Mouse (Mus musculus): Measurements from ENCODE around the gene Fam102a. TPM values are rescaled to one million over a fixed set of nuclear protein-coding genes. Genes with fewer than 3 reads are reported as not detected.

Gene Fam102a
- polyA plus RNA-seq, 1 experiment from 2014 or later, result 5.6 TPM

- WGBS, result 92% methylated on average over 9 of the region's 9 CpGs
These were observed 14.0 kb downstream of the Fam102a start for GRCm38 (mm10) chr2:32549171-32549570.

DNA sequence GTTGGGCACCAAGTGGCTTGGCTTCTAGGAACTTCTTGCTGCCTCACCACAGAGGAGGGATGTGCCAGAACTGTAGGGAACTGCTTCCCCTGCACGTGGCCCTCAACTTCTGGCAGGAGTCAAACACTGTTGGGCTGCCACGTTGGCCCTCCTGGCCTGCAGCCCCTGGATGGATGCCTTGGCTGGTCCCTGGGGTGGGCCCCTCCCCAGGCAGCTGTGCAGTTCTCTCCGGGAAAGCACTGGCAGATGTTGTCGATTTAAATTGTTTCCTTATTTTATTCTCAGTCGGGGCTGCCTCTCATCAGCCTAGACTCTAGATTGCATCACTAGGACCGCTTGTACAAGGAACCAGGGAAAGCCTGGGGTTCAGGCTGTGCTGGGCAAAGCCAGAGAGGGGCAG is 14.6 kb downstream of the Fam102a start:
- Histone ChIP-seq H3K27ac (ENCODE audit: low read length) (no peak overlapping the region), H3K4me3 (replicated peaks; ENCODE audit: low read length) (no peak overlapping the region), H3K4me2 (ENCODE audit: low read length) (no peak overlapping the region), H3K36me3 (ENCODE audit: control insufficient read depth, insufficient read depth) (no peaks in the 10 kb centered on the region), H3K9ac (replicated peaks; ENCODE audit: low read depth, low read length) (no peak overlapping the region), H3K27me3 (replicated peaks; ENCODE audit: control insufficient read depth, insufficient read depth, low read length) (no peaks in the 10 kb centered on the region), H3K9me3 (ENCODE audit: control insufficient read depth, low read length) (no peaks in the 10 kb centered on the region), H3K4me1 (replicated peaks; ENCODE audit: control insufficient read depth, insufficient read depth, low read length) (no peaks in the 10 kb centered on the region)
- ATAC-seq, result no peak
- 72% methylated on average over 6 of the region's 6 CpGs for WGBS

More at GRCm38 (mm10) chr2:32549171-32549570, 14.0 kb downstream of the Fam102a start:
- Histone ChIP-seq H3K4me3 (replicated peaks; ENCODE audit: low read length) (no peak overlapping the region), H3K4me2 (ENCODE audit: low read length) (no peak overlapping the region), H3K27ac (ENCODE audit: low read length) (no peak overlapping the region), H3K4me1 (replicated peaks; ENCODE audit: control insufficient read depth, insufficient read depth, low read length) (no peaks in the 10 kb centered on the region), H3K27me3 (replicated peaks; ENCODE audit: control insufficient read depth, insufficient read depth, low read length) (no peaks in the 10 kb centered on the region), H3K9ac (replicated peaks; ENCODE audit: low read depth, low read length) (no peak overlapping the region), H3K9me3 (ENCODE audit: control insufficient read depth, low read length) (no peaks in the 10 kb centered on the region), H3K36me3 (ENCODE audit: control insufficient read depth, insufficient read depth) (no peaks in the 10 kb centered on the region)
- ATAC-seq, result no peak

- Histone ChIP-seq H3K36me3 (ENCODE audit: control insufficient read depth, insufficient read depth) (no peaks in the 10 kb centered on the region), H3K27me3 (replicated peaks; ENCODE audit: control insufficient read depth, insufficient read depth, low read length) (no peaks in the 10 kb centered on the region), H3K9me3 (ENCODE audit: control insufficient read depth, low read length) (no peaks in the 10 kb centered on the region), H3K4me2 (ENCODE audit: low read length) (no peak overlapping the region), H3K4me1 (replicated peaks; ENCODE audit: control insufficient read depth, insufficient read depth, low read length) (no peaks in the 10 kb centered on the region), H3K4me3 (replicated peaks; ENCODE audit: low read length) (no peak overlapping the region), H3K27ac (ENCODE audit: low read length) (no peak overlapping the region), H3K9ac (replicated peaks; ENCODE audit: low read depth, low read length) (no peak overlapping the region)
- ATAC-seq, result no peak
- WGBS, result 89% methylated on average over 5 of the region's 5 CpGs
These were observed 16.1 kb downstream of the Fam102a start for GRCm38 (mm10) chr2:32551236-32551635.

- no peaks in the 10 kb centered on the region for H3K36me3 ChIP-seq (ENCODE audit: control insufficient read depth, insufficient read depth)
- H3K4me1 ChIP-seq (replicated peaks; ENCODE audit: control insufficient read depth, insufficient read depth, low read length), result no peaks in the 10 kb centered on the region
- H3K27me3 ChIP-seq (replicated peaks; ENCODE audit: control insufficient read depth, insufficient read depth, low read length), result no peaks in the 10 kb centered on the region
- H3K4me2 ChIP-seq (ENCODE audit: low read length), result no peak overlapping the region
- WGBS, result 83% methylated on average over 7 of the region's 7 CpGs
- no peak overlapping the region for H3K9ac ChIP-seq (replicated peaks; ENCODE audit: low read depth, low read length)
- H3K9me3 ChIP-seq (ENCODE audit: control insufficient read depth, low read length), result no peaks in the 10 kb centered on the region
- no peak overlapping the region for H3K27ac ChIP-seq (ENCODE audit: low read length)
- no peak for ATAC-seq
- no peak overlapping the region for H3K4me3 ChIP-seq (replicated peaks; ENCODE audit: low read length)
These were observed 18.5 kb downstream of the Fam102a start for GRCm38 (mm10) chr2:32553592-32554148.

DNA sequence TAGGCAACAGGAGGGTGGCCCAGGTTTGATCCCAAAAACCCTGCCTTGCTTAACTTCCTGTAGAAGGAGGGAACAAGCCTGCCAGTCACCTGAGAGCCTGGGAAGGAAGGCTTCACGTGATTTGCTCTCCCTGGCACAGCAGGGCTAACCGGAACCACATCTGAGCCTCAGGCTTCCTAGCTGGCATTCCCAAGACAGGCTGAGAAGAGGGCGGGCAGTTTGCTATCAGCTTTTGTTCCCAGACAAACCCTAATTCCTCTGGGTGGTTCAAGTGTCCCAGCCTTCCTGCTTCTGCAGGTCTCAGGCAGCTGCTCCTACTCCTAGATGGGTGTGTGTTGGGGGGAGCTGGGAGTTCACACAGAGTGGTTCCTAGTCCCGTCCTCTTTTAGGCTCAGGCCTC is 20.4 kb downstream of the Fam102a start:
- no peaks in the 10 kb centered on the region for H3K9me3 ChIP-seq (ENCODE audit: control insufficient read depth, low read length)
- no peak overlapping the region for H3K4me2 ChIP-seq (ENCODE audit: low read length)
- H3K36me3 ChIP-seq (ENCODE audit: control insufficient read depth, insufficient read depth), result no peaks in the 10 kb centered on the region
- no peaks in the 10 kb centered on the region for H3K27me3 ChIP-seq (replicated peaks; ENCODE audit: control insufficient read depth, insufficient read depth, low read length)
- no peak for ATAC-seq
- H3K27ac ChIP-seq (ENCODE audit: low read length), result no peak overlapping the region
- no peak overlapping the region for H3K4me3 ChIP-seq (replicated peaks; ENCODE audit: low read length)
- H3K4me1 ChIP-seq (replicated peaks; ENCODE audit: control insufficient read depth, insufficient read depth, low read length), result peaks cover 11% of the 10 kb centered on the region
- WGBS, result 41% methylated on average over 4 of the region's 4 CpGs
- H3K9ac ChIP-seq (replicated peaks; ENCODE audit: low read depth, low read length), result no peak overlapping the region

DNA sequence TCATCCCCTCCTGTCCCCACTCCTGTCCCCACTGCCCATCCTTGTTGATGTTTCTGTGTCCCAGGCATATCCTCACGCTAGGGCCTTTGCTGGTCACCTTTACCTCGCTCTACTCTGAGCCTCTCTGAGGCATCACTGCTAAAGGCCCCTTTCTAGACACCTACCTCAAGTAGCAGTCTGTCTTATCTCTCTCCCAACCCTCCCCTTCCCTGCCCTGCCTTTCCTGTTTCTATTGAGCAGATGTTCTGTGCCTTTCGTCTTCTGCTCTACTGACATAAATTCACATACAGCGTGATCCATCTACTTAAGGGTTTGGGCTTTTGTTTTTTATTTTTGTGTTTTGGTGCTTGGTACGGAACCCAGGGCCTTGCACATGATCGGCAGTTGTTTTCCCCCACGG is 20.9 kb downstream of the Fam102a start:
- H3K4me2 ChIP-seq (ENCODE audit: low read length), result no peak overlapping the region
- peaks cover 11% of the 10 kb centered on the region for H3K4me1 ChIP-seq (replicated peaks; ENCODE audit: control insufficient read depth, insufficient read depth, low read length)
- no peak overlapping the region for H3K9ac ChIP-seq (replicated peaks; ENCODE audit: low read depth, low read length)
- no peak overlapping the region for H3K27ac ChIP-seq (ENCODE audit: low read length)
- no peaks in the 10 kb centered on the region for H3K36me3 ChIP-seq (ENCODE audit: control insufficient read depth, insufficient read depth)
- no peak overlapping the region for H3K4me3 ChIP-seq (replicated peaks; ENCODE audit: low read length)
- no peak for ATAC-seq
- WGBS, result 77% methylated on average over 7 of the region's 7 CpGs
- H3K9me3 ChIP-seq (ENCODE audit: control insufficient read depth, low read length), result no peaks in the 10 kb centered on the region
- no peaks in the 10 kb centered on the region for H3K27me3 ChIP-seq (replicated peaks; ENCODE audit: control insufficient read depth, insufficient read depth, low read length)

- Histone ChIP-seq H3K27ac (ENCODE audit: low read length) (peak overlapping the region; percentile 56), H3K4me3 (replicated peaks; ENCODE audit: low read length) (no peak overlapping the region), H3K9ac (replicated peaks; ENCODE audit: low read depth, low read length) (peak overlapping the region; percentile 48), H3K27me3 (replicated peaks; ENCODE audit: control insufficient read depth, insufficient read depth, low read length) (no peaks in the 10 kb centered on the region), H3K4me2 (ENCODE audit: low read length) (no peak overlapping the region), H3K9me3 (ENCODE audit: control insufficient read depth, low read length) (no peaks in the 10 kb centered on the region), H3K36me3 (ENCODE audit: control insufficient read depth, insufficient read depth) (peaks cover 5% of the 10 kb centered on the region), H3K4me1 (replicated peaks; ENCODE audit: control insufficient read depth, insufficient read depth, low read length) (peaks cover 11% of the 10 kb centered on the region)
- 1% methylated on average over 5 of the region's 5 CpGs for WGBS
- peak; percentile 79 for ATAC-seq
These were observed 24.4 kb downstream of the Fam102a start for GRCm38 (mm10) chr2:32559570-32559969.

- Histone ChIP-seq H3K9ac (replicated peaks; ENCODE audit: low read depth, low read length) (no peak overlapping the region), H3K27ac (ENCODE audit: low read length) (no peak overlapping the region), H3K27me3 (replicated peaks; ENCODE audit: control insufficient read depth, insufficient read depth, low read length) (no peaks in the 10 kb centered on the region), H3K36me3 (ENCODE audit: control insufficient read depth, insufficient read depth) (peaks cover 11% of the 10 kb centered on the region), H3K9me3 (ENCODE audit: control insufficient read depth, low read length) (no peaks in the 10 kb centered on the region), H3K4me1 (replicated peaks; ENCODE audit: control insufficient read depth, insufficient read depth, low read length) (peaks cover 5% of the 10 kb centered on the region), H3K4me3 (replicated peaks; ENCODE audit: low read length) (no peak overlapping the region), H3K4me2 (ENCODE audit: low read length) (no peak overlapping the region)
- no peak for ATAC-seq
- WGBS, result 42% methylated on average over 4 of the region's 4 CpGs
These were observed 31.5 kb downstream of the Fam102a start for GRCm38 (mm10) chr2:32566536-32567063.

GRCm38 (mm10) chr2:32568149-32568548 is 33.0 kb downstream of the Fam102a start:
- WGBS, result 58% methylated on average over 5 of the region's 5 CpGs
- peaks cover 11% of the 10 kb centered on the region for H3K36me3 ChIP-seq (ENCODE audit: control insufficient read depth, insufficient read depth)
- H3K27me3 ChIP-seq (replicated peaks; ENCODE audit: control insufficient read depth, insufficient read depth, low read length), result no peaks in the 10 kb centered on the region

GRCm38 (mm10) chr2:32568941-32569340 is 33.8 kb downstream of the Fam102a start:
- WGBS, result 82% methylated on average over 3 of the region's 3 CpGs
- no peak overlapping the region for H3K4me3 ChIP-seq (replicated peaks; ENCODE audit: low read length)
- H3K27me3 ChIP-seq (replicated peaks; ENCODE audit: control insufficient read depth, insufficient read depth, low read length), result no peaks in the 10 kb centered on the region
- peaks cover 8% of the 10 kb centered on the region; the same call in 1 of the 2 replicates for H3K36me3 ChIP-seq (ENCODE audit: control insufficient read depth, insufficient read depth)
- H3K9ac ChIP-seq (replicated peaks; ENCODE audit: low read depth, low read length), result no peak overlapping the region
- peaks cover 13% of the 10 kb centered on the region for H3K4me1 ChIP-seq (replicated peaks; ENCODE audit: control insufficient read depth, insufficient read depth, low read length)
- H3K4me2 ChIP-seq (ENCODE audit: low read length), result no peak overlapping the region
- no peaks in the 10 kb centered on the region for H3K9me3 ChIP-seq (ENCODE audit: control insufficient read depth, low read length)
- no peak for ATAC-seq
- no peak overlapping the region for H3K27ac ChIP-seq (ENCODE audit: low read length)

More at GRCm38 (mm10) chr2:32568149-32568548, 33.0 kb downstream of the Fam102a start:
- ATAC-seq, result no peak
- no peak overlapping the region for H3K27ac ChIP-seq (ENCODE audit: low read length)
- no peak overlapping the region for H3K4me3 ChIP-seq (replicated peaks; ENCODE audit: low read length)
- H3K9ac ChIP-seq (replicated peaks; ENCODE audit: low read depth, low read length), result no peak overlapping the region
- peaks cover 13% of the 10 kb centered on the region for H3K4me1 ChIP-seq (replicated peaks; ENCODE audit: control insufficient read depth, insufficient read depth, low read length)
- H3K4me2 ChIP-seq (ENCODE audit: low read length), result no peak overlapping the region
- H3K9me3 ChIP-seq (ENCODE audit: control insufficient read depth, low read length), result no peaks in the 10 kb centered on the region

Measured in forebrain, embryonic 16.5 days (tissue).